Mouse (Mus musculus) left cerebral cortex, adult 11 months (tissue): Measurements from ENCODE around the gene Folr2.

Experiments
- DNase-seq: peaks from one replicate; pipeline ENCODE4 v3.0.0; 2022; ENCODE audit warnings: low spot score

Folr2 gene

DNA sequence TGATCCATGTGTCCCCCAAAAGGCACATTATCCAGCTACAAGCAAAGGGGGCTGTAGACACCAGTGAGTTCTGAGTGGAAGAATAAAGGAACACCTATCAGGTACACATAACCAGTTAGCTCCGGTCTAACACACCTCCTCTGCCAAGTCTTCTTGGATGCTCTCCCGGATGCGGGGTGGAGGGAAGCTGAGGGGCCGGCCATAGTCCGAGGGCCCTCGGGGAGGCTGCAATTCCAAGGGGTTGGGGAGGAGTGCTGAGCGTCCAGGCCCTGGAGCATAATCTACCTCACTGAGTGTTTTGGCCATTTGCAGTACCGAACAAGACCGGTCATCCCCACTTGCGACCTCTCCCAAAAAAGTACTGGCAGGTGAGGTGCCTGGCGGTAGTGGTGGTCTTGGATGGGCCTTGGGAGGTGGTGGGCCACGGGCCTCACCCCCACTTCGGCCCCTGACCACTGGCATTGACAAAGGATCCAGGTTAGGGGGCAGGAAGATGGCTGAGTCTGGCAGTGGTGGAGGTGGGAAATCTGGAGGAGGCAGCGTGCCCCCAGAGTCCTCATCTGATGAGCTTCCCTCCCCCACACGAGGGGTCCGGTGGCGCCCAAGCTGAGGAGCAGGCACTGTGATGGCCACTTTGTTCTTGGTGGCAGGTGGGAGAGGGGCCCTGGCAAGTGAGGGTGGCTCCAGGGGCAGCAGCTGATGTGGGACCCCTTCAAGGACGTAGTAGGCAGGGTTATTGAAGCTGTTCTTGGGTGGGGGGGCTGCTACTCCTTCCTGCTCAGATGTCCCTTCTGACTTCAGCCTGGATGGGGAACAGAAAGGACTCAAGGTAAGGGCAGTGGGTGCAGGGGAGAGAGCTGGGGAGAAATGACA is 33.0 kb downstream of the Folr2 start:
- no peak for DNase-seq

- no peak for DNase-seq
Measured at GRCm38 (mm10) chr7:101822836-101823757, 33.9 kb downstream of the Folr2 start.

DNA sequence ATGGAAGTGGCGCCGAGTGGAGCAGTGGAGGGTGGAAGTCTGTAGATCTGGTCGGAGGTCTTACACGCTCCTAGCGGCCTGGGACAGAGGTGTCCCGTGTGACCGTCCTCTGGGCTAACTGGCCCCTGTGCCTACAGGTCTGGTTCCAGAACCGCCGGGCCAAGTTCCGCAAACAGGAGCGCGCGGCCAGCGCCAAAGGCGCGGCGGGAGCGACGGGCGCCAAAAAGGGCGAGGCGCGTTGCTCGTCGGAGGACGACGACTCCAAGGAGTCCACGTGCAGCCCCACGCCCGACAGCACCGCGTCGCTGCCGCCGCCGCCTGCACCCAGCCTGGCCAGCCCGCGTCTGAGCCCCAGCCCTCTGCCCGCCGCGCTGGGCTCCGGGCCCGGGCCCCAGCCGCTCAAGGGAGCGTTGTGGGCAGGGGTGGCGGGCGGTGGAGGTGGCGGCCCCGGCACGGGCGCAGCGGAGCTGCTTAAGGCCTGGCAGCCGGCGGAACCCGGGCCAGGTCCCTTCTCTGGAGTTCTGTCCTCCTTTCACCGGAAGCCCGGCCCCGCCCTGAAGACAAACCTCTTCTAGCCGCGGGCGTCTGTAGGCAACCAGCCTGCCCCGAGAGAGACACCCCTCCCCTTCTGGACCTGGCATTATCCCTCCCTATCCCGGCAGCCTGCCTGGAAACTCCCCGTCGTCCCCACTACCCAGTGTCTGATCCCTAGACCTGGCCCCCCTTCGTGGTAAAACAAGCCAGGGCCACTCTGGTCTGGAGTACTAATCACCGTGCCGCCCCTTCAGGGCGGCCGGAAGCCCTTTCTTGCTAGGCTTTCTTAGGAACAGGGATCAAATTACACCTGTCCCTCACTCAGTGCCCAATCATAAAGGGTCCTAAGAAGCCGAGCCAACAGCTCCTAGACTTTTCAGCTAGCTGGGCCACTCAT is 35.2 kb downstream of the Folr2 start:
- DNase-seq, result no peak

DNA sequence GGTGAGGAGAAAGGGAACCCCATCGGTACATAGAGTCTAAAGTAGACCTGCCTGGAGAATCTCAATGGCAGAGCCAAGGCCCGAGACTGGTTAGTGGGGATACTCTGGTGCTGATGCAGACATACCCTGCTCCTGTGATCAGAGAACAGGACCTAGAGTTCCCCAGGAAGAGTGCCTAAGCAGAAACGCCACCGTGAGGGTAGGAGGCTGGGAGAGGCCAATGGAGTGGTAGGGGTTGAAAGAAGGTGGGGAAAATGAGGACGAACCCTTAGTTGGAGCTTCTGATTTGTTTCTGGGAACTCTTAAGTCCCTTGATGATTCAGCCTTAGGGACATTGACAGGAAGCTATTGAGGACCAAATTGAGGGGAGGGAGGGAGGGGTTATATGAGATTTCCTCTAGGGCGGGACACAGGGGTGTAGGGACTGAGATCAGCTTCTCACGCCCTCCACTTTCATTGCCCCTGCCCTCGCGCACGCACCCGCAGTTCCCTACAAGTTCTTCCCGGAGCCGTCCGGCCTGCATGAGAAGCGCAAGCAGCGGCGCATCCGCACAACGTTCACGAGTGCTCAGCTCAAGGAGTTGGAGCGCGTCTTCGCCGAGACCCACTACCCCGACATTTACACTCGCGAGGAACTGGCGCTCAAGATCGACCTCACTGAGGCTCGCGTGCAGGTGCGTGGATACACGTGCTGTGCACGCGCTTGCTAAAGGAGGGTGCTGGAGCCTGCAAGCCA is 36.5 kb downstream of the Folr2 start:
- no peak for DNase-seq

DNA sequence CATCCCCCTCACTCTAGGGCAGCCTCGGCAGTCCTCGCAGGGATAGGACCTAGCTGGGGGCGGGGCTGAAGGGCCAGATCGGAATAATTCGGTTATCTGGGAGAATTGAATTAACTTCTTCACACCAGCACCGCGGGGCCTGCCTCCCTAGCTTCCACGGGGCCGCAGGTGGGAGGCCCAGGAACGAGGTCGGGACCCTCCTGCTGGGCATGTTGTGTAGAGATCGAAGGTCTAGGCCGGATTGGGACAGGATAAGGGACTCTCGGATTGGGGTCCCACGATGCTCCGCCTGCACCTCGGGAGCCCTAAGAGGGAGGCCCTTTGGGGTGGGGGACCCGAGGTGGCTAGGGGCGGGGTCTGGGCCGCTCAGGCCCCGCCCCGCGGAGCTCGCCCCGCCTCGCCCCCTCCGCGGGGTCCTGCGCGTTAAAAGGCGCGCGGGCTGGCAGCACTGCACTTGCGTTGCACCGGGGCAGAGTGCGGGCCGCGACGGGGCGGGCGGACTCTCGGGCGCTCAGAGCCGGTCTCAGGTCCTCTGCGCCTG is 39.1 kb downstream of the Folr2 start, which contains the start of gene Phox2a:
Gene Phox2a (plus strand): TSS at position 453 of the 541 bp plus-strand sequence.
- no peak for DNase-seq
